Mouse (Mus musculus): ENCODE results near the gene Ash1l. TPM values are rescaled to one million over a fixed set of nuclear protein-coding genes. Genes with fewer than 3 reads are reported as not detected.
A peak's percentile ranks its signal among the peaks of the same experiment; 100 is the strongest.

Gene Ash1l
- total RNA-seq, 2 experiments from 2014 or later = 59.9 to 62.0 TPM

- intact Hi-C loops (cut with DNase I) = no loop called here
Measured at GRCm38 (mm10) chr3:89087338-89088110, 137.1 kb downstream of the Ash1l start.

GRCm38 (mm10) chr3:89088974-89089373 lies 138.6 kb downstream of the Ash1l start:
- DNase-seq (ENCODE audit: extremely low spot score in 1 of 2, low spot score in 2 of 2) = no peak
- intact Hi-C loops (cut with DNase I) = no loop called here

More at GRCm38 (mm10) chr3:89087338-89088110, 137.1 kb downstream of the Ash1l start:
- peak; percentile 67 to 88 for DNase-seq (ENCODE audit: extremely low spot score in 1 of 2, low spot score in 2 of 2)

GRCm38 (mm10) chr3:89089882-89090591 lies 139.6 kb downstream of the Ash1l start:
- intact Hi-C loops (cut with DNase I) = loop anchor here (2.0 kb wide), 1 partner anchor 69 kb away; no protein-coding TSS in a partner anchor

DNA sequence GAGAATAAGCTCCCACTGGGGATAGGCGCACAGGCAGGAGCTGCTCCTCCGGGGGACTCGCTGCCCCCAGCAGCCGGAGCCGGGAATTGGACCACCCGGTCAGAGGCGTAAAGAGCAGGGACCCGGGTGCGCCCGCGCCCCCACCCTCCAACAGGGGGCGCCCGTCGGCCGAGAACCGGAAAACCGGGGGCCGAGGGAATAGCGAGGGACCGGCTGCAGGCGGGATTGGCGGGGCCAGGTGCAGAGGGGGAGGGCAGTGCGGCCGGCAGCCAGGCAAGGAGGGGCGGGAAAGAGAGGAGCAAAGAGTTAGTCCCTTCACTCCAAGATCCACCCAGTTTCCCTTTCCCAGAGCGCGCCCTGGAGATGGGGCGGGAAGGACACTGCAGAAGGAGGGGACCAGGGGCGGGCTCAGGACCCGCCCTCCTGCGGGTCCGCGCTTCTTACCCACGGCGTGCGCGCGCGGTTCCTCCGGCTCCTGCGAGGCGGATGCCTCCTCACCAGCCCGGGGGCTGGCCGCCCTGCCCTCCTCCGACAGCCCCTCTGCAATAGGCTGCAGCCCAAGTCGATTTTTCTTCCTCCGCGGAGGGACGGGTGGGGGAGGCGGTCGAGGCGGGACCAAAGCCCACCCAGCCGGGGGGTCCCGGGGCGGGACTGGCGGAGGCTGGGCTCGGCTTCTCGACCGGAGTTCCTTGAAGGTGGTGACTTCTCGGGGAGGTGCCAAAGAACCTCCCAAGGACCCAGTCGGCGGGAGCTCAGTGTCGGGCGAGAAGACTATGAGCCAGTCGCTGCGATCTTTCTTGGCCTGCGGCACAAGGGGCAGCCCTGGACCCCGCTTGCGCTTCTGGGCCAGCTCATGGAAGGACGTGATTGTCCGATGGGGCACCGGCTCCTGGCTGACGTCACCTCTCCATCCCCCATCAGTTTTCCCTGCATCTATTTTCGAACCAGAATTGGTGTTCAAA lies 140.6 kb downstream of the Ash1l start:
- intact Hi-C loops (cut with DNase I) = loop anchor here (2.0 kb wide), 1 partner anchor 68 kb away; no protein-coding TSS in a partner anchor
- peak; percentile 71 to 88 for DNase-seq (ENCODE audit: extremely low spot score in 1 of 2, low spot score in 2 of 2)

More at GRCm38 (mm10) chr3:89089882-89090591, 139.6 kb downstream of the Ash1l start:
- peak; percentile 86 to 88 for DNase-seq (ENCODE audit: extremely low spot score in 1 of 2, low spot score in 2 of 2)

- no peak for DNase-seq (ENCODE audit: extremely low spot score in 1 of 2, low spot score in 2 of 2)
- intact Hi-C loops (cut with DNase I) = loop anchor here (2.0 kb wide), 1 partner anchor 67 kb away; no protein-coding TSS in a partner anchor
Measured at GRCm38 (mm10) chr3:89091811-89092508, 141.5 kb downstream of the Ash1l start.

DNA sequence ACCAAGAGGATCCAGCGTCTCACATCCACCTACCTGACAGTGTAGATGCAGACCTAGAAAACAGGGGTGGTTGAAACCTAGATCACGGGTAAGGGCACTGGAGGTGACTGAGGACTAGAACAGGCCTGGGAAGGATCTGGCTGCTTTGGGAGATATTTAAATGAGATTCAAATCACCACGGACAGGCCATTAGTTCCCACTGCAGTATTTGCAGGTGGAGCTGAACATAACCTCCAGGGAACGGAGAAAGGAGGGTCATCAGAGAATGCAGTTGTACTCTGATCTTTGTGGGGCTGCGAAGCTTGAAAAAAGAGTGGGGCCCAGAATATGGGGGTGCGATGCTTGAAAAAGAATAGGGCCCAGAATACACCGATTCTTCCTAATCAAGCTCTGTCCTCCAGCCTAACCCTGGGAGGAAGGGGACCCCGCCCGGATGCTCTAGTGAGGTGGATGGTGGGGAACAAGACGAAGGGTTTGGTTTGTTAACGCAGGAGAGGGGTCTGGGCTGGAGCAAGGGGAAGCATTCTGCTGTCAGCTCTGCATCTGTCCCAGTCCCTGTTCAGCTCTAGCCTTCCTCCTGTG lies 142.2 kb downstream of the Ash1l start:
- intact Hi-C loops (cut with DNase I) = no loop called here
- DNase-seq (ENCODE audit: extremely low spot score in 1 of 2, low spot score in 2 of 2) = no peak

- intact Hi-C loops (cut with DNase I) = no loop called here
- peak; percentile 92 to 94 for DNase-seq (ENCODE audit: extremely low spot score in 1 of 2, low spot score in 2 of 2)
Measured at GRCm38 (mm10) chr3:89093175-89093574, 142.8 kb downstream of the Ash1l start, which contains the start of gene Rusc1. Rusc1 (minus strand) TSS chr3:89093311.

- DNase-seq (ENCODE audit: extremely low spot score in 1 of 2, low spot score in 2 of 2) = no peak
- intact Hi-C loops (cut with DNase I) = no loop called here
Measured at GRCm38 (mm10) chr3:89094021-89094420, 143.6 kb downstream of the Ash1l start.

DNA sequence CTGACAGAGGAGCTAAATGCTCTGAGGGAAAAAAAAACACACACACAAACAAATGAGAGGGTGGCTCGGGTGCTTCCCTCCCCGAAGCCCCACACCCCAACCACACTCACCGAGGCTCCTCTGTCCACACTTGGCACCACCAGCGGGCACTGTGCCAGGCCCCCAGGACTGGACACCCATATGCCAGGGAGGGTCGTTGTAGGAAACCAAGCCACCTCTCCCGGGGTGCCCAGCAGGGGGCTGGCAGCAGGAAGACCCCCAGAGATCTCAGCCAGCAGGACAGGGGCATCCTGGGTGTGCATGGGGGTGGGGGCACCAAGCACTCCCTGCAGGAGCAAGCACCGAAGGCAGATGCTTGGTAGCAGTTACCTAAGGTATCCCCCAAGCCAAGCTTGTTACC lies 150.4 kb downstream of the Ash1l start, which contains the start of gene Gm43738:
TSS of gene Gm43738 (minus strand) at position 289 of the 400 bp plus-strand sequence.
- intact Hi-C loops (cut with DNase I) = no loop called here
- peak in 1 of 2 experiments; percentile 71 for DNase-seq (ENCODE audit: extremely low spot score in 1 of 2, low spot score in 2 of 2)

DNA sequence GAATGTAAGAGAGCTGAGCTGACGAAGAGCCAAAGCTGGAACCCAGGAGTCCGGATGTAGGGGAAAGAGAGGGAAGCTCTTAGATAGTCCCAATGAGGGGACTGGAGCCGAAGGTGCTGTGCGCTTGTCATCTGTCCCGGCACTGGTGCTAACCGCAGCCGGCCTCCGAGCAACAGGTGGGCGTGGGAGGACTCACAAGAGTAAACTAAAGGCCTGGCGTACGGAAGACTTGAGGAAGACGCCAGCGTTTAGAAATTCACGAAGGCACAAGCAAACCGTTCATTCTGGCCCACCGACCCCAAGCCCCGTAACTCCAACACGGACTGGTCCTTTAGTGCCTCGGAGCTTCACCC lies 151.0 kb downstream of the Ash1l start:
- intact Hi-C loops (cut with DNase I) = no loop called here
- DNase-seq (ENCODE audit: extremely low spot score in 1 of 2, low spot score in 2 of 2) = peak in 1 of 2 experiments; percentile 65

GRCm38 (mm10) chr3:89101812-89102494 lies 151.5 kb downstream of the Ash1l start, which contains the start of gene Fdps:
Fdps (minus strand) TSS chr3:89101959.
- peak; percentile 97 to 99 for DNase-seq (ENCODE audit: extremely low spot score in 1 of 2, low spot score in 2 of 2)
- intact Hi-C loops (cut with DNase I) = no loop called here

DNA sequence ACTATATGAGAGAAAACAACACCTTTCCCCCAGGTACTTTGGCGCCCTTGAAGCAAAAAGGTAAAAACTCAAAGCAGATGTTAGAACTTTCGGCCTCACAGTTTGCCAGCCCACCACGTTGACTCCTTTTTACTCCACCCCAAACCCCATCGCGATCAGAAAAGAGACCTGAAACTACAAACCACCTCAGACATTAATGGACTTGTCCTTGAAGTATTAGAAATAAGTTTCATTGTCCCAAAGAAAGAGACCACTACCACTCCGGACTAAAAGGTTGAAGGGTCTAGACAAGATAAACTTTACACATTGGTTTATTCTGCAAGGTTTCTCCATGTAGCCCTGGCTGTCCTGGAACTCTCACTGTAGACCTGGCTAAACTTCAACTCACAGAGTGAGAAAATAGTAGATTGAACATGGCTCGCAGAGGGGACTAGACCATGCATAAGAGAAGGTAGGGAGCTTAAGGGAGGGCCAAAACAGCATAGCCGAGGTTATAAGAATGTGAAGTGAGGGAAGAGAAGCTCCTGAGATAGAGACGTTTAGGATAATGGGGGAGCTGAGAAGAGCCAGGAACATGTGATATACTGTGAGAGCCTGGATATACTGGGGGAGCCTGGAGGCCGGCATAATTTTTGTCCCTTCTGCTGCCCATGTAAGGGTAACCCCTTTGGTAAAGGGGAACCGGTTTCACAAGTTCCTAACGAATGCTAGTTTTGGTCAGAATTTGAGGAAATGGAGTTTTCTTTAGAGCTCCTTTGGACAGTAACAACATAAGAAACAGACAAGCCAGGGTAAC lies 152.3 kb downstream of the Ash1l start:
- DNase-seq (ENCODE audit: extremely low spot score in 1 of 2, low spot score in 2 of 2) = no peak
- intact Hi-C loops (cut with DNase I) = no loop called here

DNA sequence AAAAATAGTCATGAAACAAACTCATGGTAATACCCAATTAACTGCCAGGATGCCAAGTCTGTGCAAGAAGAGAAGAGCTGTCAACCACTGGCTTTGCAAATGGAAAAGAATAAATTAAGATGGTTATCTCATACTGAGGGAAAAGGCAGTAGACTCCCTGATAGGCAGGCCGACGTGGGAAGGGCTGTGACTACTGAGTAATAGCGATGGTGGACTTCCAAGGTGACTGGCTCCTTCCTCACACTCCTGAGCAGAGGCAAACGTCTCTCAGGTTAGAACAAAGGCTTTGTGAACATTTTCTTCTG lies 152.8 kb downstream of the Ash1l start:
- intact Hi-C loops (cut with DNase I) = no loop called here

DNA sequence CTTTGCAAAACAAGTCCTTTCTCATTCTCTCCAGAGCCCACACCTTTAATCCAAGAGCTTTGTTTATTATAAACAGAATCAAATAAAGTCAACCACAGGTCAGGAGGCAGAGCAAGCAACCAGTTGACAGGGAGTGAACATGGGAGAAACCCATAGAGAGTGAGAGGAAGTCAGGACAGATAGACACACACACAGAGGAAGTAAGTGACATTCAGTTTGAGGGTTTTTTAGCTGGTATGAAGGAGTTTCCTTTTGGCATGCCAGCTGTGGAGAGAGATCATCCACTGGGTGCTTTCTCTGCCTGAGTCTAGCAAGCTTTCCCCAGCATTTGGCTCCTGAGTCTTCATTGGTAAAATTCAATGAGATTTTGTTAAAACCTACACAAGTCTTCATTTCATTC lies 156.5 kb downstream of the Ash1l start:
- intact Hi-C loops (cut with DNase I) = no loop called here
- no peak for DNase-seq (ENCODE audit: extremely low spot score in 1 of 2, low spot score in 2 of 2)

More for the DNA sequence above, 152.8 kb downstream of the Ash1l start:
- DNase-seq (ENCODE audit: extremely low spot score in 1 of 2, low spot score in 2 of 2) = no peak

- DNase-seq (ENCODE audit: extremely low spot score in 1 of 2, low spot score in 2 of 2) = no peak
- intact Hi-C loops (cut with DNase I) = no loop called here
Measured at GRCm38 (mm10) chr3:89107545-89107944, 157.1 kb downstream of the Ash1l start.

- intact Hi-C loops (cut with DNase I) = no loop called here
- no peak for DNase-seq (ENCODE audit: extremely low spot score in 1 of 2, low spot score in 2 of 2)
Measured at GRCm38 (mm10) chr3:89108146-89108545, 157.7 kb downstream of the Ash1l start.

DNA sequence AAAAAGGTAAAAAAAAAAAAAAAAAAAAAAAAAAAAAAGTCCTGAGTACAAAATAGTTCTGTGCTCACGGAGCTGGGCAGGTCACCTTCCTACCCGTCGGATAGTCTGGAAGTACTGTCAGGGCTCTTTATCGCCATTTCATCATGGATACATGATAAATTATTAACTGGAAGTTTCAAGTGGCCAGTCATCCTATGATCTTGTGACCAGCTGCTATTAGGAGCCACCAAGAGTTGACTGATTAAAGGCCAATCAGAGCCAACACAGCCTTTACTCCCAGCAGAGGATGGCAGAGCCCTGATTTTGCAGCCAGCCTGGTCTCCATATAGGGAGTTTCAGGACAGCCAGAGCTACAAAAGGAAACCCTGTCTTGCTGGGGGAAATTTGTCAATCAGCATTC lies 162.6 kb downstream of the Ash1l start:
- DNase-seq (ENCODE audit: extremely low spot score in 1 of 2, low spot score in 2 of 2) = no peak
- intact Hi-C loops (cut with DNase I) = no loop called here
